Mouse (Mus musculus) embryonic facial prominence, embryonic 15.5 days (tissue): ENCODE data around the gene Ccnjl. TPM values are rescaled to one million over a fixed set of nuclear protein-coding genes. Genes with fewer than 3 reads are reported as not detected.

ENCODE experiments used
- ATAC-seq: fragments of 200-750 bp; cut with Nextera tagmentation; 2 replicates; pipeline ENCODE4 v1.8.0; 2017; ENCODE audit warnings: low read depth, moderate TSS enrichment; ENCODE audit not compliant: insufficient number of reproducible peaks, low FRiP score, low TSS enrichment
- H3K27ac ChIP-seq: fragments of 300-500 bp; sonication (generic); replicated peaks from 2 replicates; pipeline ENCODE4 v1.5.1; 2015; ENCODE audit warnings: mild to moderate bottlenecking, inconsistent platforms
- H3K27me3 ChIP-seq: fragments of 300-500 bp; sonication (generic); 2 replicates; pipeline ENCODE4 v1.6.1; 2015; ENCODE audit warnings: inconsistent platforms
- H3K36me3 ChIP-seq: fragments of 300-500 bp; sonication (generic); 2 replicates; pipeline ENCODE4 v1.6.1; 2015; ENCODE audit warnings: mild to moderate bottlenecking, inconsistent platforms
- H3K4me1 ChIP-seq: fragments of 300-500 bp; sonication (generic); 2 replicates; pipeline ENCODE4 v1.6.1; 2015; ENCODE audit warnings: inconsistent platforms
- H3K4me2 ChIP-seq: fragments of 300-500 bp; sonication (generic); replicated peaks from 2 replicates; pipeline ENCODE4 v1.6.1; 2015; ENCODE audit warnings: mild to moderate bottlenecking, inconsistent platforms
- H3K4me3 ChIP-seq: fragments of 300-500 bp; sonication (generic); replicated peaks from 2 replicates; pipeline ENCODE4 v1.5.1; 2015; ENCODE audit warnings: mild to moderate bottlenecking, inconsistent platforms
- H3K9ac ChIP-seq: fragments of 300-500 bp; sonication (generic); 2 replicates; pipeline ENCODE4 v1.6.1; 2015; ENCODE audit warnings: inconsistent platforms
- H3K9me3 ChIP-seq: fragments of 300-500 bp; sonication (generic); replicated peaks from 2 replicates; pipeline ENCODE4 v1.6.1; 2016; ENCODE audit warnings: inconsistent platforms
- WGBS: fragments of 180-500 bp; shearing (Covaris S2); methylation state at CpG from one replicate; pipeline ENCODE4 v1.1.7; 2015; 5-methylcytosine and 5-hydroxymethylcytosine counted together
- polyA plus RNA-seq: library from polyadenylated mRNA; unstranded; fragments of >200 nt; fragmentation: Nextera tagmentation; extraction: Ambion mirVana; gene quantifications from 2 replicates; pipeline ENCODE4 v1.2.1, GENCODE M21; 2015

Ccnjl gene
- polyA plus RNA-seq, 1 experiment from 2014 or later = 10.9 TPM

- WGBS = 55% methylated on average over 11 of the region's 11 CpGs
- H3K9ac ChIP-seq = no peak overlapping the region
- 0 out of 2 replicates have a peak, but pooled peaks have one; percentile 49 for ATAC-seq
- H3K27me3 ChIP-seq = no peaks in the 10 kb centered on the region
- H3K4me1 ChIP-seq = peaks cover 28% of the 10 kb centered on the region
- H3K4me2 ChIP-seq = no peak overlapping the region
- H3K36me3 ChIP-seq = no peaks in the 10 kb centered on the region
- H3K4me3 ChIP-seq = no peak overlapping the region
- H3K9me3 ChIP-seq = no peaks in the 10 kb centered on the region
- peak overlapping the region; percentile 55; the same call in 1 of the 2 replicates for H3K27ac ChIP-seq
These were observed 41.0 kb downstream of the Ccnjl start for GRCm38 (mm10) chr11:43569595-43569994.

GRCm38 (mm10) chr11:43575061-43575375, 46.4 kb downstream of the Ccnjl start:
- Histone ChIP-seq H3K36me3 (no peaks in the 10 kb centered on the region), H3K9ac (no peak overlapping the region), H3K4me1 (peaks cover 11% of the 10 kb centered on the region), H3K27ac (peak overlapping the region; percentile 9; the same call in 1 of the 2 replicates), H3K27me3 (no peaks in the 10 kb centered on the region), H3K9me3 (no peaks in the 10 kb centered on the region), H3K4me3 (no peak overlapping the region), H3K4me2 (no peak overlapping the region)
- WGBS = 21% methylated on average over 3 of the region's 3 CpGs
- ATAC-seq = no peak

- ATAC-seq = peak; percentile 41; the same call in 1 of the 2 replicates
- no peak overlapping the region for H3K4me3 ChIP-seq
- H3K36me3 ChIP-seq = no peaks in the 10 kb centered on the region
- H3K4me1 ChIP-seq = peaks cover 10% of the 10 kb centered on the region
- no peaks in the 10 kb centered on the region for H3K27me3 ChIP-seq
- no peak overlapping the region for H3K9ac ChIP-seq
- H3K27ac ChIP-seq = peak overlapping the region; percentile 9
- 10% methylated on average over 9 of the region's 9 CpGs for WGBS
- no peaks in the 10 kb centered on the region for H3K9me3 ChIP-seq
- no peak overlapping the region for H3K4me2 ChIP-seq
These were observed 47.0 kb downstream of the Ccnjl start for GRCm38 (mm10) chr11:43575376-43576151.

- H3K27me3 ChIP-seq = no peaks in the 10 kb centered on the region
- H3K4me3 ChIP-seq = no peak overlapping the region
- peak; percentile 18; the same call in 1 of the 2 replicates for ATAC-seq
- WGBS = 52% methylated on average over 11 of the region's 11 CpGs
- H3K36me3 ChIP-seq = no peaks in the 10 kb centered on the region
- no peak overlapping the region for H3K9ac ChIP-seq
- H3K4me2 ChIP-seq = no peak overlapping the region
- peaks cover 10% of the 10 kb centered on the region for H3K4me1 ChIP-seq
- H3K27ac ChIP-seq = no peak overlapping the region
- no peaks in the 10 kb centered on the region for H3K9me3 ChIP-seq
These were observed 49.3 kb downstream of the Ccnjl start for GRCm38 (mm10) chr11:43577713-43578478.

GRCm38 (mm10) chr11:43585211-43586005, 56.8 kb downstream of the Ccnjl start:
- Histone ChIP-seq H3K4me1 (no peaks in the 10 kb centered on the region), H3K27me3 (no peaks in the 10 kb centered on the region), H3K9me3 (no peaks in the 10 kb centered on the region), H3K4me3 (no peak overlapping the region), H3K9ac (no peak overlapping the region), H3K4me2 (no peak overlapping the region), H3K36me3 (peaks cover 13% of the 10 kb centered on the region), H3K27ac (no peak overlapping the region)
- ATAC-seq = no peak
- WGBS = 89% methylated on average over 22 of the region's 22 CpGs

DNA sequence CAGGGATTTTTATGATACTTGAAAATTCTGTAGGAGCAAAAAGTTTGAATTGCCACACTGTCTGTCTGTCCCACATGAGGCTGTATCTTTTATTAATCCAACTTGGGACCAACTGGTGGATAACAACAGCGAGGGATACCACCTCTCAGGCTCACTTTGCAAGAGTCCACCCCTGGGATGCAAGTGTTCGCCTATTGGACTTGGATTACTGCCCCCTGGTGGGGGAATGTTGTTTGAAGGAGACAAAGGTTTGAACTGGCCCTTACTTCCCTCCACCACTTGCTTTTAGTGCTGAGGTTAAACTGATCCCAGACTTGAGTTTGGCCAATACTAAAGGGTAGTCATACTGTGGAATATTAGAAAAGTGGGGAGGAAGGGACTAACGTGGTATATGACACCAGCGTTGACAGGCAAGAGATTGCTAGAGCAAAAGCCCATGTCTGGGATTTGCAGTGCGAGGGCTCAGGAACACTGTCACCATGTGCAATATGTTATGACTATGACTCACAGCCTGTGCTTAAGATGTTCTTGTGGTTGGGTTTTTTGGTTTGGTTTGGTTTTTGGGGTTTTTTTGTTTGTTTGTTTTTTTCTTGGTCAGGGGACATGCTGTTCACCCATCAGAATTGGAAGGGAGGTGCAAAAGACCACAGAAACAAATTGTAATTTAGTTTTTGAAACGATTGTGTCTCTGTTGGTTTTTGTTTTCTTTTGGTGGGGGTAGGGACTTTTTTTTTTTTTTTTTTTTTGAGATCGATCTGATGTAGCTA, 57.9 kb downstream of the Ccnjl start, which contains the start of gene 4933415A04Rik:
4933415A04Rik (plus strand) TSS at position 717 of the 767 bp plus-strand sequence.
- H3K9me3 ChIP-seq = no peaks in the 10 kb centered on the region
- no peaks in the 10 kb centered on the region for H3K4me1 ChIP-seq
- no peak within 1 kb of the TSS for H3K4me2 ChIP-seq
- no peak for ATAC-seq
- 69% methylated on average over 7 of the region's 7 CpGs for WGBS
- no peak within 1 kb of the TSS for H3K27ac ChIP-seq
- H3K9ac ChIP-seq = no peak within 1 kb of the TSS
- H3K27me3 ChIP-seq = no peaks in the 10 kb centered on the region
- no peak within 1 kb of the TSS for H3K4me3 ChIP-seq
- H3K36me3 ChIP-seq = peaks cover 13% of the 10 kb centered on the region

GRCm38 (mm10) chr11:43589530-43590072, 61.0 kb downstream of the Ccnjl start:
- Histone ChIP-seq H3K27me3 (no peaks in the 10 kb centered on the region), H3K27ac (no peak overlapping the region), H3K4me2 (no peak overlapping the region), H3K9ac (no peak overlapping the region), H3K9me3 (no peaks in the 10 kb centered on the region), H3K4me1 (no peaks in the 10 kb centered on the region), H3K36me3 (peaks cover 6% of the 10 kb centered on the region), H3K4me3 (no peak overlapping the region)
- ATAC-seq = no peak
- 77% methylated on average over 6 of the region's 6 CpGs for WGBS

DNA sequence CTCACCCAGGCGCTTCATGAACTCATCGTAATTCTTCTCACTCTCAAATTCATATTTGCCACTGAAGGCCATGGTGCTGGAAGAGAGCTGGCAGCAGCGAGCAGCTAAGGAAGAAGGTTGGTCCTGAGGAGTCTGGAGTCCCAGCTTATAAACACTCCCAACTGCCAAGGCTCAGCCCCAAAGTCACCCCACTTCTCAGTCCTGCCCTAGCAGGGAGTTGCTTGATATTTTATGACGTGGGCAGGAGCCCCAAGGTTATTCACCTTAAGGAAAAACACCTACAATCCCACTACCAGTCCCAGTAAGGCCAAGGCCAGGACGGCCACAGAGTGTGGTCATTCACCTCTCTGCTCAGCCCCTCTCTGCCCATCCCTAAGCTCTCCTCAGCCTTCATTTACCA, 72.9 kb downstream of the Ccnjl start, which contains the start of gene Fabp6:
Fabp6 (minus strand) TSS at position 101 of the 400 bp plus-strand sequence.
- Histone ChIP-seq H3K4me1 (no peaks in the 10 kb centered on the region), H3K27me3 (no peaks in the 10 kb centered on the region), H3K27ac (no peak within 1 kb of the TSS), H3K9ac (no peak within 1 kb of the TSS), H3K4me3 (no peak within 1 kb of the TSS), H3K4me2 (no peak within 1 kb of the TSS), H3K9me3 (no peaks in the 10 kb centered on the region), H3K36me3 (no peaks in the 10 kb centered on the region)
- no peak for ATAC-seq
- 85% methylated on average over 5 of the region's 5 CpGs for WGBS

DNA sequence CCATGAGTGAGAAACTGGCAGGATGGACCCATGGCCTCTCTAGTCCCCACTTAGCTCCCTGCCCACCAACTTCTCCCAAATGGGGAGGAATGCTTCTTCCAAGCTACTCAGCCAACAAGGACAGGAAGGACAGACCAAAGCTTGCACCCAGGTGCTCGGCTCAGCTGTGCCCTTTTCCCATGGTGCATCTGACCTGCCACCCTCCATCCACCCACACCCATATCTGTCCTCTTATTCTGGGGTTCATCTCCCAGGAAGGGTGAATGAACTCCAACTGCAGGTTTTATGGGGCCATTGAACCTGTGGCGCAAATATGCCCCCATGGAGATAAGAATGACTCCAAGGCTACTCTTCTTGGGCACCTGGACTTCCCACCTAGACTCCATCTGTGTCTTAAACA, 75.6 kb downstream of the Ccnjl start:
- 88% methylated on average over 2 of the region's 2 CpGs for WGBS
- Histone ChIP-seq H3K27me3 (no peaks in the 10 kb centered on the region), H3K4me1 (no peaks in the 10 kb centered on the region), H3K4me3 (no peak overlapping the region), H3K4me2 (no peak overlapping the region), H3K9me3 (no peaks in the 10 kb centered on the region), H3K9ac (no peak overlapping the region), H3K27ac (no peak overlapping the region), H3K36me3 (no peaks in the 10 kb centered on the region)
- ATAC-seq = no peak

DNA sequence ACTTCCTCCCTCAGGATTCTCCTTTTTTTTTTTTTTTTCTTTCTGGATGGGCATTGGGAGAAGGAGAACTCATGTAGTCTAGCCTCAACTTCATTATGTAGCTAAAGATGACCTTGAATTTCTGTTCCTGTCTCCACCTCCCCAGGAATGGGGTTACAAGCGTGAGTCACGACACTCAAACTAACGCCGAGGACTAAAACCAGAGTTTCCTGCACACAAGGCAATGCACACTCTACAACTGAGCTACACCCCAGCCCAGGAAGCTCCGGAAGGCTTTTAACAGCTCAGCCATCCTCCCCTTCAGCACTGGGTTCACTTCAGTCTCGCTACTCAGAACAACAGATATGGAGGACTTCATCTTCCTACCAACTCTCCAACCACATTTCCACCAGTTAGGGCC, 76.3 kb downstream of the Ccnjl start:
- no peaks in the 10 kb centered on the region for H3K4me1 ChIP-seq
- ATAC-seq = no peak
- H3K9ac ChIP-seq = no peak overlapping the region
- H3K4me3 ChIP-seq = no peak overlapping the region
- H3K36me3 ChIP-seq = no peaks in the 10 kb centered on the region
- H3K27me3 ChIP-seq = no peaks in the 10 kb centered on the region
- WGBS = 78% methylated on average over 6 of the region's 6 CpGs
- no peak overlapping the region for H3K27ac ChIP-seq
- no peaks in the 10 kb centered on the region for H3K9me3 ChIP-seq
- no peak overlapping the region for H3K4me2 ChIP-seq
